Mouse (Mus musculus) embryonic facial prominence, embryonic 14.5 days (tissue): ENCODE data around the gene Tex9. TPM values are rescaled to one million over a fixed set of nuclear protein-coding genes. Genes with fewer than 3 reads are reported as not detected.
A peak's percentile ranks its signal among the peaks of the same experiment; 100 is the strongest.

Experiments used
- ATAC-seq: fragments of 200-750 bp; cut with Nextera tagmentation; 2 replicates; pipeline ENCODE4 v1.8.0; 2017; ENCODE audit warnings: low read depth, moderate number of reproducible peaks, moderate TSS enrichment
- DNase-seq: peaks from one replicate; pipeline ENCODE4 v3.0.0-alpha.2; 2015; ENCODE audit warnings: low spot score
- H3K27ac ChIP-seq: fragments of 300-500 bp; sonication (generic); replicated peaks from 2 replicates; pipeline ENCODE4 v1.5.1; 2014; ENCODE audit warnings: low read depth, mild to moderate bottlenecking, low read length, moderate library complexity
- H3K27me3 ChIP-seq: fragments of 300-500 bp; sonication (generic); replicated peaks from 2 replicates; pipeline ENCODE4 v1.6.1; 2014; ENCODE audit warnings: low read length; ENCODE audit not compliant: control insufficient read depth, insufficient read depth
- H3K36me3 ChIP-seq: fragments of 300-500 bp; sonication (generic); 2 replicates; pipeline ENCODE4 v1.6.1; 2014; ENCODE audit warnings: low read length, mixed read lengths; ENCODE audit not compliant: control insufficient read depth, insufficient read depth
- H3K4me1 ChIP-seq: fragments of 300-500 bp; sonication (generic); 2 replicates; pipeline ENCODE4 v1.6.1; 2014; ENCODE audit warnings: antibody characterized with exemption, low read length; ENCODE audit not compliant: control insufficient read depth, insufficient read depth
- H3K4me2 ChIP-seq: fragments of 300-500 bp; sonication (generic); 2 replicates; pipeline ENCODE4 v1.6.1; 2014; ENCODE audit warnings: low read depth, mild to moderate bottlenecking, low read length, moderate library complexity, mixed read lengths
- H3K4me3 ChIP-seq: fragments of 300-500 bp; sonication (generic); 2 replicates; pipeline ENCODE4 v1.5.1; 2014; ENCODE audit warnings: low read depth, mild to moderate bottlenecking, low read length
- H3K9ac ChIP-seq: fragments of 300-500 bp; sonication (generic); 2 replicates; pipeline ENCODE4 v1.6.1; 2014; ENCODE audit warnings: low read depth, mild to moderate bottlenecking, low read length, moderate library complexity, mixed read lengths
- H3K9me3 ChIP-seq: fragments of 300-500 bp; sonication (generic); 2 replicates; pipeline ENCODE4 v1.6.1; 2016; ENCODE audit warnings: low read length; ENCODE audit not compliant: control insufficient read depth
- WGBS: fragments of 180-500 bp; shearing (Covaris S2); extraction: QIAGEN DNeasy Blood & Tissue Kit; methylation state at CpG from one replicate; pipeline ENCODE4 v1.1.7; 2014; 5-methylcytosine and 5-hydroxymethylcytosine counted together
- polyA plus RNA-seq: library from polyadenylated mRNA; unstranded; fragments of >200 nt; fragmentation: Nextera tagmentation; extraction: Ambion mirVana; gene quantifications from 2 replicates; pipeline ENCODE4 v1.2.1, GENCODE M21; 2014

Gene Tex9
- polyA plus RNA-seq, 1 experiment from 2014 or later: 22.1 TPM

GRCm38 (mm10) chr9:72493984-72494685 lies 2.1 kb upstream of the Tex9 start:
- Histone ChIP-seq H3K9me3 (no peaks in the 10 kb centered on the region), H3K4me1 (peaks cover 5% of the 10 kb centered on the region), H3K4me2 (no peak overlapping the region), H3K27ac (no peak overlapping the region), H3K4me3 (no peak overlapping the region), H3K36me3 (no peaks in the 10 kb centered on the region), H3K27me3 (no peaks in the 10 kb centered on the region), H3K9ac (no peak overlapping the region)
- 78% methylated on average over 3 of the region's 3 CpGs for WGBS
- DNase-seq: no peak
- ATAC-seq: no peak

GRCm38 (mm10) chr9:72493465-72493864 lies 1.5 kb upstream of the Tex9 start:
- H3K27me3 ChIP-seq: no peaks in the 10 kb centered on the region
- no peaks in the 10 kb centered on the region for H3K9me3 ChIP-seq
- no peaks in the 10 kb centered on the region for H3K36me3 ChIP-seq
- DNase-seq: no peak
- H3K9ac ChIP-seq: no peak overlapping the region
- H3K4me3 ChIP-seq: no peak overlapping the region
- no peak for ATAC-seq
- no peak overlapping the region for H3K27ac ChIP-seq
- WGBS: 84% methylated on average over 2 of the region's 2 CpGs
- H3K4me2 ChIP-seq: no peak overlapping the region
- H3K4me1 ChIP-seq: peaks cover 5% of the 10 kb centered on the region

GRCm38 (mm10) chr9:72491559-72492193 lies 336 bp downstream of the Tex9 start:
- under 1% methylated on average over 32 of the region's 32 CpGs for WGBS
- peak overlapping the region; percentile 64 for H3K4me3 ChIP-seq
- ATAC-seq (peak; percentile 99), DNase-seq (peak; percentile 93)
- H3K27me3 ChIP-seq: no peaks in the 10 kb centered on the region
- H3K4me1 ChIP-seq: peaks cover 5% of the 10 kb centered on the region
- H3K36me3 ChIP-seq: peaks cover 9% of the 10 kb centered on the region; the same call in 1 of the 2 replicates
- peak overlapping the region; percentile 73 for H3K4me2 ChIP-seq
- H3K27ac ChIP-seq: peak overlapping the region; percentile 80
- H3K9ac ChIP-seq: peak overlapping the region; percentile 75
- no peaks in the 10 kb centered on the region for H3K9me3 ChIP-seq

DNA sequence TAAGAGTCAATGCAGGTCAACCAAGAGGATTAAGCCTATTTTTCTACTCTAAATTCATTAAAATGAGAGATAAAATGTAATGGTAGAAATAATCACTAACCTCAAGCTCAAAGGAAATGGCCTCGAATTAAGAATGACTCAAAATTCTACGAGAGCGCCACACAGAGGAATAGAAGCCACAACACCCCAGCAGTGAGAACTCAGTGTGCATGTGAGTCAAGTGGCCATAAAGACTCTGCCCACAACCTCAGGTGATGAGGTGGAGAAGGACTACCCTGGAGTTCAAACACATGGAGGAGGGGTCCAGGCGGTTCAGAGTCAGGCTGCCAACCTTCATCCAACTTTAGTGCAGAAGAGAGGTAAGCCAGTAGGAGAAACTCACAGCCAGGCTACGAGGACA lies 2.9 kb downstream of the Tex9 start:
- no peaks in the 10 kb centered on the region for H3K9me3 ChIP-seq
- ATAC-seq (no peak), DNase-seq (no peak)
- 88% methylated on average over 5 of the region's 5 CpGs for WGBS
- peaks cover 5% of the 10 kb centered on the region for H3K4me1 ChIP-seq
- no peak overlapping the region for H3K9ac ChIP-seq
- H3K27me3 ChIP-seq: no peaks in the 10 kb centered on the region
- H3K27ac ChIP-seq: no peak overlapping the region
- peaks cover 14% of the 10 kb centered on the region; the same call in 1 of the 2 replicates for H3K36me3 ChIP-seq
- no peak overlapping the region for H3K4me2 ChIP-seq
- H3K4me3 ChIP-seq: no peak overlapping the region

GRCm38 (mm10) chr9:72488523-72488922 lies 3.5 kb downstream of the Tex9 start:
- peaks cover 5% of the 10 kb centered on the region for H3K4me1 ChIP-seq
- no peak for ATAC-seq

DNA sequence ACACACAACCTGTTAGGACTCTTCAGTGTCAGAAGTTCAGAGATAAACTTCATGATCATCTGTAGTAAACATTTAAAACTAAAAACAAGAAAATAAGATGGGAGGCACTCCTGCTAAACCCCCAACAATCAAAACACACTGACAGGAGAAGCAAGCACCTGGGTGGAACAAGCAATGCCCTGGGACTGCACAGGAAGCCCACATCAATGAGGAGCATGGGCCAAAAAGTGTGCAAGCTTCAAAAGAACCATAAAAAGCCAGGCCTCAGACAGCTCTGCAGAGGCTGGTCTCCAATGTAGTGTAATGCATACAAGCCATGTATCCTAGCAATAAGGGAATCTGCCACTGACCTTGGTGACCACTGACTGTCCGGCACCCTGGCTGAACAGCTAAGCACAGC lies 12.7 kb downstream of the Tex9 start:
- DNase-seq (no peak), ATAC-seq (no peak)
- Histone ChIP-seq H3K36me3 (peaks cover 38% of the 10 kb centered on the region; the same call in 1 of the 2 replicates), H3K4me2 (no peak overlapping the region), H3K9ac (no peak overlapping the region), H3K27me3 (no peaks in the 10 kb centered on the region), H3K4me1 (no peaks in the 10 kb centered on the region), H3K27ac (no peak overlapping the region), H3K9me3 (no peaks in the 10 kb centered on the region), H3K4me3 (no peak overlapping the region)
- 100% methylated on average over 1 of the region's 1 CpGs for WGBS

More at GRCm38 (mm10) chr9:72488523-72488922, 3.5 kb downstream of the Tex9 start:
- H3K27ac ChIP-seq: no peak overlapping the region
- H3K9ac ChIP-seq: no peak overlapping the region
- no peak overlapping the region for H3K4me3 ChIP-seq
- no peaks in the 10 kb centered on the region for H3K27me3 ChIP-seq
- H3K4me2 ChIP-seq: no peak overlapping the region
- H3K9me3 ChIP-seq: no peaks in the 10 kb centered on the region
- no peak for DNase-seq
- peaks cover 14% of the 10 kb centered on the region; the same call in 1 of the 2 replicates for H3K36me3 ChIP-seq

- no peaks in the 10 kb centered on the region for H3K4me1 ChIP-seq
- no peak overlapping the region for H3K27ac ChIP-seq
- no peaks in the 10 kb centered on the region for H3K27me3 ChIP-seq
- H3K9ac ChIP-seq: no peak overlapping the region
- DNase-seq: no peak
- H3K36me3 ChIP-seq: peaks cover 49% of the 10 kb centered on the region
- no peak overlapping the region for H3K4me2 ChIP-seq
- 71% methylated on average over 6 of the region's 6 CpGs for WGBS
- no peak overlapping the region for H3K4me3 ChIP-seq
- no peak for ATAC-seq
- H3K9me3 ChIP-seq: no peaks in the 10 kb centered on the region
These were observed 14.7 kb downstream of the Tex9 start for GRCm38 (mm10) chr9:72477306-72477705.

DNA sequence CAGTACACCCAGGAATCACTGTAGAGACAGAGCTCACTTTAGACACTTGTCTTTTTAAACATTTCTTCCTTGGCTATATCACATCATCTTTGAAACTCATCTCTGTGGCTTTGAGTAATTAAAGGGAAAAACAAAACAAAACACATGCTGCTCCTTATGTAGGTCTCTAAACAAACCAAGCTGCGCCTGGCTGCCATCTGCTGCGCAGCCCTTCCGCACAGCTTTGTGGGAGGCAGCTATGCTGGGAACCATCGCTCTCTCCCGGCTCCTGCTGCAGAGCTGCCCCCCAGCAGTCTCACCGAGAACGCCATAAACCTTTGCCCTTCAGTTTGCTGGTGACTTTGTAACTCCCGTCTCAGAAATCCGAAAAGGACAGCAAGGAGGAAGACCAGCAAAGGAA lies 16.5 kb downstream of the Tex9 start:
- Histone ChIP-seq H3K27me3 (no peaks in the 10 kb centered on the region), H3K4me1 (no peaks in the 10 kb centered on the region), H3K4me3 (no peak overlapping the region), H3K27ac (no peak overlapping the region), H3K9me3 (no peaks in the 10 kb centered on the region), H3K4me2 (no peak overlapping the region), H3K9ac (no peak overlapping the region), H3K36me3 (peaks cover 42% of the 10 kb centered on the region)
- DNase-seq (peak; percentile 42), ATAC-seq (no peak)
- 64% methylated on average over 9 of the region's 9 CpGs for WGBS

GRCm38 (mm10) chr9:72469851-72470250 lies 22.2 kb downstream of the Tex9 start:
- 97% methylated on average over 1 of the region's 1 CpGs for WGBS
- Histone ChIP-seq H3K4me2 (no peak overlapping the region), H3K4me1 (no peaks in the 10 kb centered on the region), H3K4me3 (no peak overlapping the region), H3K9me3 (no peaks in the 10 kb centered on the region), H3K9ac (no peak overlapping the region), H3K36me3 (peaks cover 20% of the 10 kb centered on the region), H3K27me3 (no peaks in the 10 kb centered on the region), H3K27ac (no peak overlapping the region)
- DNase-seq (no peak), ATAC-seq (no peak)
